ENCODE assay signal across 10 mouse cellular contexts in genomic region chr3:149117018-149117683, GRCm38 (mm10).
DNase-seq lines count a peak whose midpoint lies in the region; ATAC-seq lines count a peak whose summit lies in the region.
"Had no signal": no experiment of that assay in that cellular context is flagged by ENCODE, and none has a peak within 500 bp of the region (broad histone marks: within the 10 kb centered on the region; RNA-seq: fewer than 3 reads in every experiment).

No protein-coding gene starts in this region.

- H3K9me3 ChIP-seq in heart, embryonic 16.5 days (replicated peaks; ENCODE audit: control insufficient read depth, low read length) = no peaks in the 10 kb centered on the region
- H3K9me3 ChIP-seq in limb, embryonic 15.5 days = no peaks in the 10 kb centered on the region
- H3K9me3 ChIP-seq: hindbrain, embryonic 12.5 days had no signal

- ATAC-seq in heart, embryonic 16.5 days (replicated peaks; ENCODE audit: extremely low read depth, insufficient read depth, low FRiP score) = peak; percentile 79
- peak; percentile 55; the same call in 1 of the 2 replicates for ATAC-seq in limb, embryonic 15.5 days (ENCODE audit: insufficient number of reproducible peaks, low FRiP score, low TSS enrichment, low read depth)
- ATAC-seq in CD4-positive, CD25-positive, alpha-beta regulatory T cell, adult 4 months = no peak

- no peak overlapping the region for H3K4me3 ChIP-seq in heart, embryonic 16.5 days (ENCODE audit: low read length)
- no peak overlapping the region for H3K4me3 ChIP-seq in limb, embryonic 15.5 days
- H3K4me3 ChIP-seq: hindbrain, embryonic 12.5 days; megakaryocyte, embryonic 14.5 days had no signal

- H3K36me3 ChIP-seq in heart, embryonic 16.5 days (ENCODE audit: control insufficient read depth, insufficient read depth) = no peaks in the 10 kb centered on the region
- H3K36me3 ChIP-seq in limb, embryonic 15.5 days = no peaks in the 10 kb centered on the region
- H3K36me3 ChIP-seq: hindbrain, embryonic 12.5 days had no signal

- H3K9ac ChIP-seq in heart, embryonic 16.5 days (ENCODE audit: low read length) = no peak overlapping the region
- no peak overlapping the region for H3K9ac ChIP-seq in limb, embryonic 15.5 days
- H3K9ac ChIP-seq: hindbrain, embryonic 12.5 days had no signal

- H3K27me3 ChIP-seq in heart, embryonic 16.5 days (ENCODE audit: control insufficient read depth, insufficient read depth, low read length) = no peaks in the 10 kb centered on the region
- no peaks in the 10 kb centered on the region for H3K27me3 ChIP-seq in limb, embryonic 15.5 days
- H3K27me3 ChIP-seq: hindbrain, embryonic 12.5 days; megakaryocyte, embryonic 14.5 days had no signal

- peaks cover 20% of the 10 kb centered on the region for H3K4me1 ChIP-seq in heart, embryonic 16.5 days (ENCODE audit: control insufficient read depth, insufficient read depth, low read length)
- H3K4me1 ChIP-seq in limb, embryonic 15.5 days = peaks cover 24% of the 10 kb centered on the region
- H3K4me1 ChIP-seq: hindbrain, embryonic 12.5 days; megakaryocyte, embryonic 14.5 days had no signal

- no peak overlapping the region for H3K27ac ChIP-seq in heart, embryonic 16.5 days (ENCODE audit: low read length)
- peak overlapping the region; percentile 22 for H3K27ac ChIP-seq in limb, embryonic 15.5 days
- H3K27ac ChIP-seq: hindbrain, embryonic 12.5 days had no signal

- DNase-seq in adrenal gland, postnatal 14 days = peak; percentile 31
- no peak for DNase-seq in adrenal gland, postnatal 4 days (ENCODE audit: low spot score in 2 of 2)
- peak; percentile 69 for DNase-seq in NIH3T3 (ENCODE audit: low read depth)
- no peak for DNase-seq in right cerebral cortex, postnatal 25 days
- DNase-seq in thymus, postnatal 4 days = no peak

- 20% methylated on average over 6 of the region's 6 CpGs for WGBS in heart, embryonic 16.5 days
- WGBS in limb, embryonic 15.5 days = 28% methylated on average over 6 of the region's 6 CpGs

- H3K4me2 ChIP-seq in heart, embryonic 16.5 days (ENCODE audit: low read depth, low read length) = no peak overlapping the region
- no peak overlapping the region for H3K4me2 ChIP-seq in limb, embryonic 15.5 days
- H3K4me2 ChIP-seq: hindbrain, embryonic 12.5 days had no signal

Comparison
In these comparisons a context has a peak if more than half of its experiments do, and no peak if none do; other contexts are left out.
1. DNase-seq: peak in adrenal gland, postnatal 14 days (single experiment) and NIH3T3 (single experiment); none in adrenal gland, postnatal 4 days (0 of 2), right cerebral cortex, postnatal 25 days (single experiment) and thymus, postnatal 4 days (single experiment).